Mouse (Mus musculus): ENCODE results near the gene Hdac9. TPM values are rescaled to one million over a fixed set of nuclear protein-coding genes. Genes with fewer than 3 reads are reported as not detected.

The Hdac9 gene
- polyA plus RNA-seq, 1 experiment, result 1.3 TPM

GRCm38 (mm10) chr12:34658119-34658518, 258.8 kb downstream of the Hdac9 start:
- H3K4me1 ChIP-seq (ENCODE audit: control insufficient read depth, insufficient read depth, low read length), result no peaks in the 10 kb centered on the region
- 41% methylated on average over 6 of the region's 6 CpGs for WGBS
- H3K27me3 ChIP-seq (replicated peaks; ENCODE audit: control insufficient read depth, insufficient read depth, low read length), result no peaks in the 10 kb centered on the region
- TF ChIP-seq CTCF (conservative IDR thresholded peaks at IDR 0.05; ENCODE audit: insufficient read depth, insufficient read length, low read depth, low read length) (peak; percentile 32; the same call in 1 of the 2 replicates), POLR2A (IDR thresholded peaks at IDR 0.05; ENCODE audit: low read depth, low read length) (no peak)
- no peak overlapping the region for H3K4me3 ChIP-seq (ENCODE audit: insufficient read depth, low read depth, low read length)
- no peaks in the 10 kb centered on the region for H3K36me3 ChIP-seq (ENCODE audit: control insufficient read depth, insufficient read depth, low read length)
- peak; percentile 5 for DNase-seq
- H3K27ac ChIP-seq (ENCODE audit: insufficient read depth, low read depth, low read length), result no peak overlapping the region

GRCm38 (mm10) chr12:34653615-34654014, 263.3 kb downstream of the Hdac9 start:
- 32% methylated on average over 3 of the region's 3 CpGs for WGBS
- H3K4me3 ChIP-seq (ENCODE audit: insufficient read depth, low read depth, low read length), result no peak overlapping the region
- TF ChIP-seq POLR2A (IDR thresholded peaks at IDR 0.05; ENCODE audit: low read depth, low read length) (no peak), CTCF (conservative IDR thresholded peaks at IDR 0.05; ENCODE audit: insufficient read depth, insufficient read length, low read depth, low read length) (no peak)
- DNase-seq, result no peak
- no peak overlapping the region for H3K27ac ChIP-seq (ENCODE audit: insufficient read depth, low read depth, low read length)
- no peaks in the 10 kb centered on the region for H3K4me1 ChIP-seq (ENCODE audit: control insufficient read depth, insufficient read depth, low read length)
- H3K27me3 ChIP-seq (replicated peaks; ENCODE audit: control insufficient read depth, insufficient read depth, low read length), result no peaks in the 10 kb centered on the region
- no peaks in the 10 kb centered on the region for H3K36me3 ChIP-seq (ENCODE audit: control insufficient read depth, insufficient read depth, low read length)

- H3K36me3 ChIP-seq (ENCODE audit: control insufficient read depth, insufficient read depth, low read length), result no peaks in the 10 kb centered on the region
- TF ChIP-seq POLR2A (IDR thresholded peaks at IDR 0.05; ENCODE audit: low read depth, low read length) (no peak), CTCF (conservative IDR thresholded peaks at IDR 0.05; ENCODE audit: insufficient read depth, insufficient read length, low read depth, low read length) (no peak)
- H3K27me3 ChIP-seq (replicated peaks; ENCODE audit: control insufficient read depth, insufficient read depth, low read length), result no peaks in the 10 kb centered on the region
- WGBS, result 58% methylated on average over 3 of the region's 3 CpGs
- no peak overlapping the region for H3K4me3 ChIP-seq (ENCODE audit: insufficient read depth, low read depth, low read length)
- H3K27ac ChIP-seq (ENCODE audit: insufficient read depth, low read depth, low read length), result no peak overlapping the region
- H3K4me1 ChIP-seq (ENCODE audit: control insufficient read depth, insufficient read depth, low read length), result no peaks in the 10 kb centered on the region
- DNase-seq, result no peak
Measured at GRCm38 (mm10) chr12:34648753-34649152, 268.1 kb downstream of the Hdac9 start.

GRCm38 (mm10) chr12:34641705-34642259, 275.1 kb downstream of the Hdac9 start:
- WGBS, result 78% methylated on average over 4 of the region's 4 CpGs
- TF ChIP-seq POLR2A (IDR thresholded peaks at IDR 0.05; ENCODE audit: low read depth, low read length) (no peak), CTCF (conservative IDR thresholded peaks at IDR 0.05; ENCODE audit: insufficient read depth, insufficient read length, low read depth, low read length) (no peak)
- Histone ChIP-seq H3K36me3 (ENCODE audit: control insufficient read depth, insufficient read depth, low read length) (no peaks in the 10 kb centered on the region), H3K4me3 (ENCODE audit: insufficient read depth, low read depth, low read length) (no peak overlapping the region), H3K4me1 (ENCODE audit: control insufficient read depth, insufficient read depth, low read length) (no peaks in the 10 kb centered on the region), H3K27ac (ENCODE audit: insufficient read depth, low read depth, low read length) (no peak overlapping the region), H3K27me3 (replicated peaks; ENCODE audit: control insufficient read depth, insufficient read depth, low read length) (no peaks in the 10 kb centered on the region)
- no peak for DNase-seq

GRCm38 (mm10) chr12:34637238-34638124, 279.4 kb downstream of the Hdac9 start:
- Histone ChIP-seq H3K4me1 (ENCODE audit: control insufficient read depth, insufficient read depth, low read length) (no peaks in the 10 kb centered on the region), H3K27me3 (replicated peaks; ENCODE audit: control insufficient read depth, insufficient read depth, low read length) (no peaks in the 10 kb centered on the region), H3K36me3 (ENCODE audit: control insufficient read depth, insufficient read depth, low read length) (no peaks in the 10 kb centered on the region), H3K4me3 (ENCODE audit: insufficient read depth, low read depth, low read length) (no peak overlapping the region), H3K27ac (ENCODE audit: insufficient read depth, low read depth, low read length) (no peak overlapping the region)
- no peak for DNase-seq
- WGBS, result 75% methylated on average over 16 of the region's 16 CpGs
- no peak for TF ChIP-seq CTCF (conservative IDR thresholded peaks at IDR 0.05; ENCODE audit: insufficient read depth, insufficient read length, low read depth, low read length)
- TF ChIP-seq POLR2A (IDR thresholded peaks at IDR 0.05; ENCODE audit: low read depth, low read length), result no peak

GRCm38 (mm10) chr12:34619101-34619500, 297.8 kb downstream of the Hdac9 start:
- Histone ChIP-seq H3K27me3 (replicated peaks; ENCODE audit: control insufficient read depth, insufficient read depth, low read length) (no peaks in the 10 kb centered on the region), H3K4me1 (ENCODE audit: control insufficient read depth, insufficient read depth, low read length) (no peaks in the 10 kb centered on the region), H3K36me3 (ENCODE audit: control insufficient read depth, insufficient read depth, low read length) (no peaks in the 10 kb centered on the region), H3K27ac (ENCODE audit: insufficient read depth, low read depth, low read length) (no peak overlapping the region), H3K4me3 (ENCODE audit: insufficient read depth, low read depth, low read length) (no peak overlapping the region)
- DNase-seq, result no peak
- WGBS, result 82% methylated on average over 5 of the region's 5 CpGs
- no peak for TF ChIP-seq CTCF (conservative IDR thresholded peaks at IDR 0.05; ENCODE audit: insufficient read depth, insufficient read length, low read depth, low read length)

- no peaks in the 10 kb centered on the region for H3K36me3 ChIP-seq (ENCODE audit: control insufficient read depth, insufficient read depth, low read length)
- no peak overlapping the region for H3K4me3 ChIP-seq (ENCODE audit: insufficient read depth, low read depth, low read length)
- H3K4me1 ChIP-seq (ENCODE audit: control insufficient read depth, insufficient read depth, low read length), result no peaks in the 10 kb centered on the region
- no peak overlapping the region for H3K27ac ChIP-seq (ENCODE audit: insufficient read depth, low read depth, low read length)
- WGBS, result 52% methylated on average over 3 of the region's 3 CpGs
- TF ChIP-seq POLR2A (IDR thresholded peaks at IDR 0.05; ENCODE audit: low read depth, low read length), result no peak
- TF ChIP-seq CTCF (conservative IDR thresholded peaks at IDR 0.05; ENCODE audit: insufficient read depth, insufficient read length, low read depth, low read length), result no peak
- DNase-seq, result no peak
- H3K27me3 ChIP-seq (replicated peaks; ENCODE audit: control insufficient read depth, insufficient read depth, low read length), result no peaks in the 10 kb centered on the region
Measured at GRCm38 (mm10) chr12:34618321-34618720, 298.6 kb downstream of the Hdac9 start.
